Mouse (Mus musculus) spleen, adult 2 months (tissue): ENCODE results near the gene Zfp609.

Experiments used
- CTCF ChIP-seq: fragments of 200-500 bp; IDR thresholded peaks from 2 replicates; pipeline ENCODE4 v1.5.1; 2011; ENCODE audit warnings: mild to moderate bottlenecking, inconsistent platforms; ENCODE audit not compliant: insufficient read depth, insufficient read length, insufficient replicate concordance; ENCODE audit errors: extremely low read depth
- POLR2A ChIP-seq: fragments of 200-500 bp; IDR thresholded peaks from 2 replicates; pipeline ENCODE4 v1.6.1; 2011; ENCODE audit warnings: low read depth, low read length, inconsistent platforms

DNA sequence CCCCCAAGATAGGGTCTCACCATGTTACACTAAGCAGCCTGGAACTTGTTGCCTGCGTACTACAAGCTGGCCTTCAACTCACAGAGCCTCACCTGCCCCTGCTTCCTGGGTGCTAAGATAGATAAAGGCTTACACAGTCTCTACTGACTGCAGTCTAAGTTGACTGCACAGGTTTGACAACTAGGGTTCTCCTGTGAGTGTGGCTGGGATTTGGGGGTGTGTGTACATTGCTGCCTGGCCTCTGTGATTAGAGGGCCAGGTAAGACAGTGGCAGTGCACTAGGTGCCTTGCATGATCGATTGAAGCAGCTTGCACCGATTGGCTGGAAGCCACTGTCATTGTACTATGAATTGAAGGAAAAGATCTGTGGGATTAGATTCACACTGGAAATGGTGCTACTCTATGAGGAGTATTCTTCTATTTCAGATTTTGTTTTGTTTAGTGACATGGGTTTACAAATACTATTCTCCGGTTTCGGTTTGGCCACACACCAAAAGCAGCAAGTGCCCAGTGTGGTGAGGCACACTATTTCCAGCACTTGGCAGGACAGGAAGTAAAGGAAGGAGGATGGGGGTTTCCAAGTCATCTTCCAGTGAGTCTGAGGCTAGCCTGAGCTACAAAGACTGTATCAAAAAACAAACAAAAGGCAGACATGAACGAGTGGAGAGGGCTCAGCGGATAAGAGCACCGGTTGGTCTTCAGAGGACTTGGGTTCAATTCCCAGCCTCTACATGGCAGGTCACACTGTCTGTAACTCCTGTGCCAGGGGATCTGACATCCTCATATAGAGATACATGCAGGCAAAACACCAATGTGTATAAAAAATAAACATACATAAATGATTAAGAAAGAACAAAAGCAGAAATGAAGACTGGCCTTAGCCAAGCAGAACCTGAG is 151.7 kb downstream of the Zfp609 start:
- TF ChIP-seq CTCF = no peak
- TF ChIP-seq POLR2A = no peak
